Mouse (Mus musculus): ENCODE data around the gene Hddc3.

DNA sequence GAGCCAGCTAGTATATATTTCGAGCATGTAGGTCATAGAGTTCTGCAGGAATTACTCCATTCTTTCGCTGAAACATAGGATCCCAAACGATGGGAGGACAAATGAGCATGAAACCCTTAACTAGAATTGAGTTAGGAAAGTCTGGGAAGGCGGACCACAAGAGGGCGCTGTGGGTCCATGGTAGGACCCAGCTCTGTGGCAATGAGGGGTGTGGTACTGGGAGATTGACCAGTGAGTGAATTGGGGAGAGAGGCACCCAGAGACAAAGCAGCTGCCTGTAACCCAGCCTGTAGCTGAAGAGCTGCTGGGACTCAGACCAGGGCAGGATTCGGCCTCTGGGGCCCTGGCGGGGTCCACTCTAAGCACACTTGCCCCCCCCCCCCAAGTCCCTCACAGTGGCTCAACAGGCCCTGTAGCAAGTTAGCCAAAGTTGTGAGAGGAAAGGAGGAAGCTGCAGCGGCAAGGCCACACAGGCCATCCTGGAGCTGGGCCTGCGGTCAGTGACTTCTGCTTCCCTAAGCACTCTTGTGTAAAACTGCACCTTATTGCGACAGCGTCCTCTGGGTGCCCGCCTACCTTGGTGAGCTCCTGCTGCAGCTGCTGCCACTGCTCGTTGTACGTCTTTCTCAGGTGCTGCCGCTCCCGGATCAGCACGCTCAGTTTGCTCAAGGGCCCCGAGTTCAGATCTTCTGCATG, 43.5 kb downstream of the Hddc3 start:
- TF ChIP-seq POLR2A (IDR thresholded peaks at IDR 0.05; ENCODE audit: insufficient read length, low read depth) (no peak), POLR2AphosphoS2 (IDR thresholded peaks at IDR 0.05; ENCODE audit: insufficient read length, low read depth) (no peak), E2F4 (IDR thresholded peaks at IDR 0.05; ENCODE audit: insufficient read depth) (no peak), MYOG (IDR thresholded peaks at IDR 0.05; ENCODE audit: control insufficient read depth in 1 of 3, insufficient read depth in 1 of 3, insufficient read length in 2 of 3, low read depth in 2 of 3) (no peak), MAX (IDR thresholded peaks at IDR 0.05; ENCODE audit: low read depth) (no peak), MYOD1 (IDR thresholded peaks at IDR 0.05; ENCODE audit: control insufficient read depth in 1 of 3, insufficient read length in 2 of 3, low read depth in 2 of 3) (no peak), USF1 (IDR thresholded peaks at IDR 0.05; ENCODE audit: low read depth) (no peak)

Data from myocyte (in vitro differentiated cells).